Mouse (Mus musculus): ENCODE measurements around the gene Samd10. TPM values are rescaled to one million over a fixed set of nuclear protein-coding genes. Genes with fewer than 3 reads are reported as not detected.

Samd10 gene
- polyA plus RNA-seq, 1 experiment from 2014 or later, result 27.8 TPM

DNA sequence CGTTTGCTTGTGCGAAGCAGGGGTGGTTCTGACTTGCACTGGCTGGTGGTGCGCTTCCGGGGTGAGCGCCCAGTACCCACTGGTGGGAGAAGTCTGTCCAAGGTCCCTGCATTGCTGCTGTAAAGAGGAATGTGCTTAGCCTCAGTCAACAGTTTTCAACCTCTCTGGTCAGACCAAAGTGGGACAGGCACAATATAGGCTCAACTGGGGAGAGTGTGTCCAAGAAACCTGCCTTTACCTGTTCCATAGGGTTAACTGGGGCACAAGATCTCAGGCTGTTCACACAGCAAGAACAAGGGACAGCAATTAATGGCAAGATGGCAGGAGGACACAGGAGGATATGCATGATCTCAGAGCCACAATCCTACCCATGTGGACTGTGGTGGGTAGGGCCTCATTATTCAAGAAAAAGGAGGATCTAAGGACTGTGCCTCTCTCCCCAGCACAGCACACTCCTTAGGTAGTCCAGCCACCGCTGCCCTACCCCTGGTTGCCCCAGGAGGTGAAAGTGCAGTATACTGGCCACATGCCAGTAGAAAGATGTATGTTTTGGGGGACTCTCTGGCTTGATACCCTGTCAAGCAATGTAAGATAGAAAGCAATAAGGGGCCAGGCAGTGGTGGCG, 24.0 kb downstream of the Samd10 start:
- Histone ChIP-seq H3K9me3 (ENCODE audit: low read depth, low read length) (no peaks in the 10 kb centered on the region), H3K27me3 (ENCODE audit: insufficient read depth, low read length) (no peaks in the 10 kb centered on the region), H3K9ac (no peak overlapping the region), H3K27ac (ENCODE audit: low read depth) (no peak overlapping the region), H3K4me1 (ENCODE audit: insufficient read depth) (no peaks in the 10 kb centered on the region), H3K4me3 (ENCODE audit: low read depth, low read length) (no peak overlapping the region), H3K4me2 (no peak overlapping the region), H3K36me3 (ENCODE audit: insufficient read depth) (peaks cover 19% of the 10 kb centered on the region; the same call in 1 of the 2 replicates)
- ATAC-seq (ENCODE audit: insufficient read depth), result no peak
- TF ChIP-seq CTCF (IDR thresholded peaks at IDR 0.05; ENCODE audit: low read depth), result no peak
- DNase-seq, result no peak
- WGBS, result 94% methylated on average over 7 of the region's 7 CpGs

DNA sequence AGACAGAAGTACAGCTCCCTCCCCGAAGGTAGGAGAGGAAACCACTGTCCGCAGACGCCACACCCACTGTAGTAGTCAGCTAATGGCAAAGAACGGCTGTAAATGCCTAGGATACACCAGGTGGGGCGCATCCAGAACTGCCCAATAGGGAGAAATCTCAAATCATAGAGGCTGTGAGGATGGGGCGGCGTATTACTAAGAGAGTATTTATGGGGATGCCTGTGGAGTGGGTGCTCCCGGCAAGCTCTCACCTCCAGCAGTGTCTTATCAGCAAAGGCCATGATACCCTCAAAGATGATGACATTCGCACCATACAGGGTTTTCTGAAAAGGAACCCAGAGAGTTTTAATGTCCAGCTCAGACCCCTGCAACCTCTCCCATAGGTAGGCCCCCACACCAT, 25.1 kb downstream of the Samd10 start:
- Histone ChIP-seq H3K4me2 (no peak overlapping the region), H3K27ac (ENCODE audit: low read depth) (no peak overlapping the region), H3K27me3 (ENCODE audit: insufficient read depth, low read length) (no peaks in the 10 kb centered on the region), H3K9ac (no peak overlapping the region), H3K4me3 (ENCODE audit: low read depth, low read length) (no peak overlapping the region), H3K9me3 (ENCODE audit: low read depth, low read length) (no peaks in the 10 kb centered on the region), H3K4me1 (ENCODE audit: insufficient read depth) (no peaks in the 10 kb centered on the region), H3K36me3 (ENCODE audit: insufficient read depth) (peaks cover 19% of the 10 kb centered on the region; the same call in 1 of the 2 replicates)
- ATAC-seq (ENCODE audit: insufficient read depth) (no peak), DNase-seq (no peak)
- 82% methylated on average over 9 of the region's 9 CpGs for WGBS
- no peak for TF ChIP-seq CTCF (IDR thresholded peaks at IDR 0.05; ENCODE audit: low read depth)

DNA sequence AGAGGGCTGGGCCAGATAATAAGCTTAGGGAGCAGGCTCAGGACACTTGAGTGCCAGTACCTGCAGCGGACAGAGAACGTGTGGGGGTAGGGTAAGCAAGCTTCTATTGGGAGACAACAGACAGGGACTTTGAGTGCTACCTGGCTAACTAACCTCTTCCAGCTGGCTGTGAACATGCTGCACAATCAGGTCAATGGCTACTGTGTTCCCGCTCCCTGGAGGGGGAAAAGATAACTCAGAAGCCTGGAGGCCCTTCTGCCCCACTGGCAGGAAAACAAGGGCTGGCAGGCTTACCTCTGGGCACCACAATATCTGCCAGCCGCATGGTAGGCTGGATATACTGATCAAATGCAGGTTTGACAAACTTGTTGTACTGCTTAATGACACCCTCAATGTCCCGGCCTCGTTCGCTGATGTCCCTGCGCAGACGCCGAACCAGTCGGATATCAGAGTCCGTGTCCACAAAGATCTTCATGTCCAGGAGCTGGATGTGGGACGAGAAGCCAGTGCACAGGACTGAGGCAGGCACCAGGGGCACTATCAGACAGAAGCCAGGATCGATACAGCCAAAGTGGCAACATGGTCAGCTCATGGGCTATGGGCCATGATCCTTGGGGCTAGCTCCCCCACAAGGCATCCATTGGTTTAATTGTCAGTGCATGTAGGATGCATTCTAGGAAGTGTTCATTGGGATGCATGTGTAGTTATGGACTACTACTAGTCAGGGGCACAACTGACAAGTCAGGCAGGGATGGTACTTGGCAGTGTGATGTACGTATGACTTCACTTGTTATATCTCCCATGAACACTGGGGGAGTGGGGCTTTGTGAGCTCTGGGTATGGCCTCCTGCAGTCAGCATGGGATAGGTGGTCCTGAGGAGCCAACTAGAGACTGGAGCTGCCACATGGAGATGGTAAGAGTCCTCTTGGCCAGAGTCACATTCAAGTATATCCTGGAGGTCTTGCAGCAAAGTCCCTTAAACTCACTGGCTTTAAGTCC, 25.8 kb downstream of the Samd10 start:
- no peak overlapping the region for H3K4me3 ChIP-seq (ENCODE audit: low read depth, low read length)
- H3K36me3 ChIP-seq (ENCODE audit: insufficient read depth), result peaks cover 19% of the 10 kb centered on the region; the same call in 1 of the 2 replicates
- H3K27me3 ChIP-seq (ENCODE audit: insufficient read depth, low read length), result no peaks in the 10 kb centered on the region
- H3K9ac ChIP-seq, result no peak overlapping the region
- WGBS, result 89% methylated on average over 15 of the region's 15 CpGs
- ATAC-seq (ENCODE audit: insufficient read depth) (no peak), DNase-seq (no peak)
- no peak for TF ChIP-seq CTCF (IDR thresholded peaks at IDR 0.05; ENCODE audit: low read depth)
- H3K27ac ChIP-seq (ENCODE audit: low read depth), result no peak overlapping the region
- H3K4me1 ChIP-seq (ENCODE audit: insufficient read depth), result no peaks in the 10 kb centered on the region
- H3K9me3 ChIP-seq (ENCODE audit: low read depth, low read length), result no peaks in the 10 kb centered on the region
- no peak overlapping the region for H3K4me2 ChIP-seq

DNA sequence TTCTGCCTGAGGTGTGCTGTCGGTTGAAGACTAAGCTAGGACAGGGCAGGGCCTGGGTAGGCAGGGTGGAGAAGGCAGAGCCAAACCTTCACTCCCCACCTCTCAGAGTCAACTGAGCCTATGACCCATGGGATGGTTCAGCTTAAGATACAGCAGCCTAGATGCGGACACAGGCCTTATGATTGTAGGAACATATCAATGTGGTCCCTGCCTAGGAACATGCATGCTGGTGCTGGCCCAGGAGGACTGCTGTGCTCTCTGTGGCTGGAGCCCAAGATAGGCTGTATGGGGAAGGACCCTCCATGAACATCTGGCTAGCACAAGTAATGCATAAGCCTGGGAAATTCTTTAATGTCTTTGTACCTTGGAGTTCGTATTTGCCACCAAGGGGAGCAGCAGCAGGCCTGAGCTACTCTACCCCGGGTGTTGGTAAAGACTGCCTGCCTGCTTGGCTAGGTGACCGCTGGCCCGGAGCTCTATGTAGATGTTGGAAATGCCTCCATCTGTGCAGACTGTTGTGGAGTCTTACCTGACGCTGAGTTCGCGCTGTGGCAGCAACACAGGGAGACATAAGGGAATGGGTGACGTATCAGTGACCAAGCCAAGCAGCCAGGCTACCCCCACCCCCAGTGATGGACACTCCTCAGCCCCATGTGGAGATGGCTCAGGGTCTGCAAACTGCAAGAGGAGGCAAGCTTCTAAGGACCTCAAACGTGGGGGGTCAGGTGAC, 26.9 kb downstream of the Samd10 start:
- peaks cover 19% of the 10 kb centered on the region; the same call in 1 of the 2 replicates for H3K36me3 ChIP-seq (ENCODE audit: insufficient read depth)
- H3K4me2 ChIP-seq, result no peak overlapping the region
- no peak overlapping the region for H3K27ac ChIP-seq (ENCODE audit: low read depth)
- ATAC-seq (ENCODE audit: insufficient read depth), result no peak
- 89% methylated on average over 11 of the region's 11 CpGs for WGBS
- H3K4me1 ChIP-seq (ENCODE audit: insufficient read depth), result no peaks in the 10 kb centered on the region
- H3K9ac ChIP-seq, result no peak overlapping the region
- no peaks in the 10 kb centered on the region for H3K9me3 ChIP-seq (ENCODE audit: low read depth, low read length)
- no peak for DNase-seq
- TF ChIP-seq CTCF (IDR thresholded peaks at IDR 0.05; ENCODE audit: low read depth), result no peak
- no peak overlapping the region for H3K4me3 ChIP-seq (ENCODE audit: low read depth, low read length)
- no peaks in the 10 kb centered on the region for H3K27me3 ChIP-seq (ENCODE audit: insufficient read depth, low read length)

DNA sequence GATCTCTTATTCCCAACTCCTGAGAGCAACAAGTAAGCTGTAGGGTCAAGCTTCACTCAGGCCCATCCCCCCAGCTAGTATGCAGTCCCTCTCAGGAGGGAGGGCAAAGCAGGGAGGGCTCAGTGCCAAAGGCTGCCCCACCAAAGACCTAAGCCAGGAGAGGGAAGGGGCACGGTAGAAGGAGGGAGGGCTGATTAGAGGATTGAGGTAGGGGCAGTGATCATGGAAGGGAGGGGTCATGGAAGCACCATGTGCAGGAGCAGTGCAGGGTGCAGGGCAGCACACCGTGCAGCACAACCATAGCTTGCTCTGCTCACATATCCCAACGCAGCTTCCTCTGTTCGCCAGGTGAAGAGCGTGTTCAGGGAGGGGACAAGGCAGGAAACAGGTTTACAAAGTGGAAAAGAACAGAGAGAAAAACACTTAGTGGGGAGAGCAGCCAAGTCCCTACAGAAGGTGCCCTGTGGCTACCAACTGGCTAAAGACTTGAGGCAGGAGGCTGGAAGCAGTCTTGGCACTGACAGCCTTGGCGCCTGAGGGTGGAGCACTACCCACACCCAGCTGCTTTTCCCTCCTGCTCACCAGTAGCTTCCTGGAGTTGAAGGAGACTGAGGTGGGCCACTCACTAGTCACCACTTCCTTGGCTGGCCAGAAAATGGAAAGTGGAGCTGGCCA, 28.0 kb downstream of the Samd10 start:
- Histone ChIP-seq H3K4me3 (ENCODE audit: low read depth, low read length) (no peak overlapping the region), H3K36me3 (ENCODE audit: insufficient read depth) (peaks cover 19% of the 10 kb centered on the region; the same call in 1 of the 2 replicates), H3K4me2 (no peak overlapping the region), H3K27ac (ENCODE audit: low read depth) (no peak overlapping the region), H3K4me1 (ENCODE audit: insufficient read depth) (no peaks in the 10 kb centered on the region), H3K9ac (no peak overlapping the region), H3K9me3 (ENCODE audit: low read depth, low read length) (no peaks in the 10 kb centered on the region), H3K27me3 (ENCODE audit: insufficient read depth, low read length) (no peaks in the 10 kb centered on the region)
- no peak for ATAC-seq (ENCODE audit: insufficient read depth)
- WGBS, result 60% methylated on average over 6 of the region's 6 CpGs
- TF ChIP-seq CTCF (IDR thresholded peaks at IDR 0.05; ENCODE audit: low read depth), result no peak
- DNase-seq, result no peak

- no peak for TF ChIP-seq CTCF (IDR thresholded peaks at IDR 0.05; ENCODE audit: low read depth)
- H3K4me3 ChIP-seq (ENCODE audit: low read depth, low read length), result no peak overlapping the region
- H3K4me1 ChIP-seq (ENCODE audit: insufficient read depth), result no peaks in the 10 kb centered on the region
- whole genome bisulfite sequencing, result 81% methylated on average over 8 of the region's 8 CpGs
- H3K27me3 ChIP-seq (ENCODE audit: insufficient read depth, low read length), result no peaks in the 10 kb centered on the region
- H3K9me3 ChIP-seq (ENCODE audit: low read depth, low read length), result no peaks in the 10 kb centered on the region
- H3K27ac ChIP-seq (ENCODE audit: low read depth), result no peak overlapping the region
- no peak for DNase-seq
- no peak overlapping the region for H3K4me2 ChIP-seq
- H3K36me3 ChIP-seq (ENCODE audit: insufficient read depth), result peaks cover 19% of the 10 kb centered on the region; the same call in 1 of the 2 replicates
- H3K9ac ChIP-seq, result no peak overlapping the region
- no peak for ATAC-seq (ENCODE audit: insufficient read depth)
Observed at GRCm38 (mm10) chr2:181570375-181570774, 28.6 kb downstream of the Samd10 start.

All from lung, embryonic 14.5 days (tissue).